Mouse (Mus musculus) NIH3T3 (cell line): ENCODE results near the gene Sbno1.
A peak's percentile ranks its signal among the peaks of the same experiment; 100 is the strongest.
"Not testable (repeated sequence)": the region's sequence is repeated elsewhere in the genome, so short reads cannot be mapped to it uniquely, and the experiment has no call there.

Experiments used
- DNase-seq: peaks from one replicate; pipeline ENCODE4 v3.0.0-alpha.2; 2012; ENCODE audit warnings: low read depth

Sbno1 gene

DNA sequence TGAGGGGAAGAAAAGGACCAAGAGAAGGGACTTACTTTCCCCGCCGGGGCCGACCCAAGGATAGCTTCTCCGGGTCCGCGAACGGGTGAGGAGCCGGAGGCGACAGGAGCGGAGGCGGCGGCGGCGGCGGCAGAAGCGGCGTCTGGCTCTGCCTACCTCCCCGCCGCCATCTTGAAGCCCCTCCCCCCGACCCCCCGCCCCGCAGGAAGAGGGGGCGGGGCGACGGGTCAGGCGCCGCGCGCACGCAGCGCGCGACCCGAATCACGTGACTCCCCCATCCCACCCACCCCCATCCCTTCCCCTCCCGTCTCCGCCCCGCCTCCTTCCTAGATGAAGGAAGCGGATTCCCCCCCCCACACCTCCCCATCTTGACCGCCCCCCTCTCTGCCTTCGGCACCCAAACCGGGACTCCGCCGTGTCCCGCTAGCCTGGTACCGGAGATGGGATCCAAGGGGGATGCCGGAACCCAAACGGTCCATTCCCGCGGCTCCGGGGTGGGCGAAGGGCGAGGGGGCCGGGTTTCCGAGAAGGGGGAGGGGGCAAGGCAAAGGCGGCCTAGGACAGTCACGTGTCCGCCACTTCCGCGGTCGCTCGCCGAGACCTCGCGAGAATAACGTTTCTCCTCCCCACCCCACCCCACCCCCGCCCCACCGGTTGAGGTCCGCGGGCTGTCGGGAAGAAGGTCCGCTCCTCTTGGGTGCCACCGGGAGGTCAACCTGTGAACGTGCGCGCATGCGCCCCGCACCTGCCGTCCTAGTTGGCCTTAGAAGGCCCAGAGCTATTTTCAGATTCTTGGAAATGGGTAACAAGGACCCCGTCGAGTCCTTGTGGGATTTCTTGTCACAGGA is at the start of gene Sbno1:
Gene Sbno1 (minus strand): TSS at position 590 of the 848 bp plus-strand sequence.
- peak; percentile 97 for DNase-seq

DNA sequence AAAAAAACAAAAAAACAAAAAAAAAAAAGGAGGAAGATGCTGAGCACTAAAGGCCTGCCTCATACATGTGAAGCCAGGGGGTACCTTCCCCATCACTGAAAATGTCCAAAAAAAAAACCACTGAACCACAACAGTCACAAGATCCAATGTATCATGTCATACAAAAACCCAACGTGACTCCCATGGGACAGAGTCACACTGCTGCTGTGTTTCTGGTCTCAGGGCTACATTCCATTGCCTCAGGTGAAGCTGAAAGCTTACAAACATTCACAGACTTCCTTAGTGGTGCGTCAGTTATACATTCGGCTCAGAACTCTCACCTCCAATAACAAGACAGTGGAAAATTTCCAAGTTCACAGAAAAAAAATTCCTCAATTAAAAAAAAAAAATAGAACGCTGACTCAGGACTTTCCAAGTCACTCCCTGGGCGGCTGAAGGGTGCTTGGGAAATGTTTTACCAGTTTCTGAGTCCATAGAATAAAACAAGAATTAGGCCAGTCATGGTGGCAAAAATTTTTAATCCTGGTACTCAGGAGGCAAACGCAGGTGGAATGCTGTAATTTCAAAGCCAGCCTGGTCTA is 44.9 kb upstream of the Sbno1 start:
- DNase-seq, result no peak

DNA sequence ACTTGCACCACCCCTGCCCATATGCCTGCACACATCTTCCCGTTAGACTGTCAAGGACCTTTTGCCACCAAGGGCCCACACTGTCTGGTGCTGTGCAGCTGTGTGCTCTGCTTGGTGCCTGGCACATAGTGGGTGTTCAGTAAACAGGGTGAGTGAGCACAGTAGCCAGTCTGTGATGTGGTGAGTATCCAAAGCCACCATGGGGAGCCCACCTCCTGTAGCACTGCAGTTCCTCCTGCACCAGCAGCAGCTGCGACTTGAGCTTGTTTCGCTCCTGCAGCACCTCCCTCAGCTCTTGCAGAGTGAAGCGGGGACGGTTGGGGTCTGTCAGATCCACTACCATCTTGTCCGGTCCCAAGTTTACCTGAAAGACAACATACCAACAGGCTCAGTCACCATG is 43.7 kb upstream of the Sbno1 start:
- no peak for DNase-seq

DNA sequence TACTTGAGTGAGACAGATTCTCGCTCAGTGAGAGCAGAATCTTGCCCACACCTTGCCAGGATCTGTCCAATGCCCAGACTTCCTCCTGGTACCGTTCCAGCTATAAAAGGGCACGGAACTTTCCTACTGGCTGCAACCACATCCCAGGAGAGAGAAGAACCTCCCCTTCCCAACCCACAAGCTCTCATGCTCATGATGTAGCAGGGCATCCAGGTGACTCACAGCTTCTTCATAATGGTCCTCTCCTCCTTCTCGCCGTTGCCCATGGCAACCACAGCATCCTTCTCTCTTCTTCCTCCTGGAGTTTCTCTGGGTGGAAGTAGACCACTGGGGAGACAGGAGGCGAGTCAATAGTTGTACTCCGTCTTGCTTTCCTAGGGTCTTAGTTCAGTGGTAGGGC is 42.6 kb upstream of the Sbno1 start:
- no peak for DNase-seq

- DNase-seq, result peak; percentile 35
Measured at GRCm38 (mm10) chr5:124467766-124468165, 42.0 kb upstream of the Sbno1 start.

GRCm38 (mm10) chr5:124464905-124465304 is 39.1 kb upstream of the Sbno1 start:
- no peak for DNase-seq

DNA sequence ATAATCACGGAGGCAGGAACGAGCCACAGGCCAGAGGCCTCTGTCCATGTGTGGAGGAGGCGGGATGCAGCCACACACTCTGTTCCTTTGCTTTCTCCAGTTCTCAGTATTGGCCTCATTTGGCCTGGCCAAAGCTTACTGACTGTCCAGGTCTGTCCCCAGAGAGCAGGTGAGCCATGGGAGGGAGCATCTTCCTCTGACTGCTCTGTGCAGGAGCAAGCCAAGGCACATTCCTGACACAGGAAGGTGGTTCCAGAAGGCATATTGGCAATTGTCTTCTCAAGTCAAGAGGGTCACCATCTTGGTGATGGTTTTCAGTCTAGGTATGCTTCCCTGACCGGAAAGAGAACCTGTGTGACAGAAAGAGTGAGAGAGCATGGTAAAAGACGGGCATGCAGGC is 37.7 kb upstream of the Sbno1 start:
- no peak for DNase-seq

GRCm38 (mm10) chr5:124462297-124463025 is 36.7 kb upstream of the Sbno1 start:
- DNase-seq, result no peak

DNA sequence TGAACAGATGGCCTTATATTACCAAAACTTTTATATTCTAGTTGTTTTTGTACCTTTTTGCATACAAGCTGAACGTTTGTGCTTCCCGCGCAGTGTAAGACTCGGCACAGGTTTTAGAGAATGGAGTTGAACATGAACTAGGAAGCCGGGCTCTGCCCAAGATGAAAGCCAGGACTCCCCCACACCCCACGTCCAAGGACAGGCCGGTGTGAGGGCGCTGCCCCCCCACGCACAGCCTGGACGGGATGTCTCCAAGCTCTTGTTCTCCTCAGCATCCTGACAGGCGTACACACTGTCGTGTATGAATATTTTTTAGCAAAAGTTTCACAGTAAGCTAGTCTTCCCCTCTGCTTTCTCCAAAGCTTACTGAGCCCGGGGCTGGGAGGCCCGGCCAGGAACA is 35.1 kb upstream of the Sbno1 start:
- not testable (repeated sequence) for DNase-seq

DNA sequence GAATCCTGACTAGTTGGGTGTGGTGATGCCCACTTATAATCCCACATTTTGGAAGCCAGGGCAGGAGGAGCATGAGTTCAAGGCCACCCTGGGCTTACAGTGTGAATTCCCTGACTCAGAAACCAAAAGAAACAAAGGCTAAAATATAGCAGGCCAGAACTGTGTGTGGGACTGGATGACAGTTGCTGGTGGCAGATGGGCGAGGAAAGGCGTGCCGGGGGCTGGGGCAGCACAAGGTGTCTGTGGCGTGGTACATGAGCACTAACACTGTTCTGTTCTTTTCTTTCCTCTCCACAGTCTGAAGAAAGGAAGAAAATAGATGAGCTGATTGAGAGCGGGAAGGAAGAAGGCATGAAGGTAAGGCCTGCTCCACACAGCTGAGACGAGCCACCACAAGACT is 31.0 kb upstream of the Sbno1 start:
- no peak for DNase-seq

- DNase-seq, result no peak
Measured at GRCm38 (mm10) chr5:124454082-124454419, 28.2 kb upstream of the Sbno1 start.

GRCm38 (mm10) chr5:124453339-124454081 is 27.7 kb upstream of the Sbno1 start:
- DNase-seq, result no peak

DNA sequence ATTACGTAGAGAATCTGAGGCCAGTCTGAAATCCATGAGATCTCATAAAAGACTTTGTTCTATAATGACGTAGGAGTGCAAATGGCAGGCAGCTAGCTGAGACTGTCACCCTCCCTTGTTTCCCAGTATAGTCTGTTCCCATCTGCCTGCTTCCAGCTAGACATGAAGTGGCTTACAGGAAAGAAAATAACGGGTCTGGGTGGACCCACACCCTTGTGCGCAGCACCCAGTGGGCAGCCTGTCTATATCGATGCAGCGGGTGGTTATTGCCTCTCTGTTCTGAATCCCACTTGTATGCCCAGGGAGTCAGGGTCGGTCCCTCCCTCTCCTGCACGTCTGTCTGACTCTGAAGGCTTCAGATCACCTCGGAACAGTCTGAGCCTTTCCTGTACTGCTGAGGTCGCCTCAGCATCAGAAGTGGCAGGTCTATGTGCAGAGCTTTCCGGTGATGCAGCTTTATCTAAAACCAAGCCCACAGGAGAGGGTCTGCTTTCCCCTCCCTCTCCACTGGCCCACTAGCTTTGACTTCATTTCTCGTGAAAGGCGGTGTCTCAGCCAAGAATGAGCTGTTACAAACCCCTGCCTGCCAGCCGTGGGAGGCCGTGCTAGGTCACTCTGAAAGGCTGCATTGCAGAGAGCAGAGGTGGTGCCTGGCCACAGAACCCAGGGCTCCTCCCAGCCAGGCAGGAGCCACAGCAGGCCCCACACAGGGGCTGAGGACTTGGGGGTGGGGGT is 26.9 kb upstream of the Sbno1 start:
- no peak for DNase-seq

DNA sequence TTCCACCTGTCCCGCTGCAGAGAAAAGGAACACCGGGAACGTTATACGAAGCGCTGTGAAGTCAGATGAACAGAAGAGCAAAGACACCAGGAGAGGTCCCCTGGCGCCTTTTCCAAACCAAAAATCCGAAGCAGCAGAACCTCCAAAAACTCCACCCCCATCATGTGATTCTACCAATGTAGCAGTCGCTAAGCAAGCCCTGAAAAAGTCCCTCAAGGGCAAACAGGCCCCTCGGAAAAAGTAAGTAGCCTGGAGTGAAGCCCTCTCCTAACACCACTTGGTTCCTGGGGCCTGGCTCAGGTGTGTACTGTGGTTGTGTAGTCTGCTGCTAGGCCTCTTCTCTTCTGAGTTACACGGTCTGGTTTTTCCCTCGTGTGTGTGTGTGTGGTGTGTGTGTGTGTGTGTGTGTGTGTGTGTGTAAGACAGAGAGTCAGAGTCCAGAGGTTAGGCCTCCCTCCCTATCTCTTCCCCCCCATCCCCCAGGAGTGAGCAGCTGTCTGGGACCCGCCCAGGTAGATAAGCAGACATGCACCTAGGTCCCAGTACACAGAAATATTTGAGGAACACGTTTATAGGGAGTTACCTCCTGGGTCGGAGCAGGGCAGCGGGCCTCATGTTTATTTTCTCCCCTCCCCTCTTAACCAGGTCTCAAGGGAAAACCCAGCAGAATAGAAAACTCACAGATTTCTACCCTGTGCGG is 25.0 kb upstream of the Sbno1 start:
- DNase-seq, result no peak

DNA sequence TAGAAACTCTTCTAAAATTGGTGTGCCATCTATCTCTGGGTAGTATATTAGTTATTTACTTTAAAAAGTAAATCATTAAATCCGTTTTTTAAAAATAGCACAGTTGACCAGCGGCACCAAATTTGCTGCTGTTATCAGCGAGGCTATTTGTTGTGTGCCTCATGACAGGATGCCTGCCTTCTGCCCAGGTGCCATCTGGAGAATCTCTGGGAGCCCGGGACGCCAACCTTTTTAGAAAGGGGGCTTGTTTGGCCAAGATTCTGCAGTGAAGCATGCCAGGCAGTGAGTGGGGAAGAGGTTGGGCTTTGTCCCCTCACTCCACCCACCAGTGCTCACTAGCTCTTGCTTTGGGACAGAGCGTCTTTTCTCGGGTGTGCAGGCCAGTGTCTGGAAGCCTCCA is 24.2 kb upstream of the Sbno1 start:
- DNase-seq, result no peak

- DNase-seq, result peak; percentile 81
Measured at GRCm38 (mm10) chr5:124449494-124449893, 23.7 kb upstream of the Sbno1 start.

DNA sequence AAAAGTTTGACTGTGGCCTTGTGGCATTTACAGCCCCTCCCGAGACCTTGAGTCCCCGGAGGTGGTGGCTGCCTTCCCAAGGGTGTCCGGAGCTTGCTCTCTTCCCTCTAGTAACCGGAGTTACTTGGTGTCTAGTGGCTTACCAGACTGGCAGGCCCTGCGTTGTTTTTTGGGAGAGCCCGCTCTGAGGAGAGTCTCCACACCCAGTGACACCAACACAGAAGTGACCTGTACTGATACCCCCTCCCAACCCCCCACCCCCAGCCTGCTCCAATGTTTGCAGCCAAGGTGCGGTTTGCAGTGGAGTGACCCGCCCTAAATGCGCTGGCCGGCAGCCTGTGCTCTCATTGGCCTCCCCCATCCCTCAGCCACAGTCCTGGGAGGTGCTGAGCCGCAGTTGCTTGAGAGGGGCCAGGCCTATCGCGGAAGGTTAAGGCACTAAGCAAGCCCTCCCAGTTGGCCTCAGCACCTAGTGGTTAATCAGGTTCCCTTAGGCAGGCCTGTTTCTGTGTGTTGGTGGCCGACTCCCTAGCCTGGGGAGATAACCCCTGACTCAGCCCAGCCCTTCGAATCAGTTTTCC is 20.6 kb upstream of the Sbno1 start:
- DNase-seq, result peak; percentile 86

GRCm38 (mm10) chr5:124445621-124446293 is 20.0 kb upstream of the Sbno1 start:
- peak; percentile 65 for DNase-seq

DNA sequence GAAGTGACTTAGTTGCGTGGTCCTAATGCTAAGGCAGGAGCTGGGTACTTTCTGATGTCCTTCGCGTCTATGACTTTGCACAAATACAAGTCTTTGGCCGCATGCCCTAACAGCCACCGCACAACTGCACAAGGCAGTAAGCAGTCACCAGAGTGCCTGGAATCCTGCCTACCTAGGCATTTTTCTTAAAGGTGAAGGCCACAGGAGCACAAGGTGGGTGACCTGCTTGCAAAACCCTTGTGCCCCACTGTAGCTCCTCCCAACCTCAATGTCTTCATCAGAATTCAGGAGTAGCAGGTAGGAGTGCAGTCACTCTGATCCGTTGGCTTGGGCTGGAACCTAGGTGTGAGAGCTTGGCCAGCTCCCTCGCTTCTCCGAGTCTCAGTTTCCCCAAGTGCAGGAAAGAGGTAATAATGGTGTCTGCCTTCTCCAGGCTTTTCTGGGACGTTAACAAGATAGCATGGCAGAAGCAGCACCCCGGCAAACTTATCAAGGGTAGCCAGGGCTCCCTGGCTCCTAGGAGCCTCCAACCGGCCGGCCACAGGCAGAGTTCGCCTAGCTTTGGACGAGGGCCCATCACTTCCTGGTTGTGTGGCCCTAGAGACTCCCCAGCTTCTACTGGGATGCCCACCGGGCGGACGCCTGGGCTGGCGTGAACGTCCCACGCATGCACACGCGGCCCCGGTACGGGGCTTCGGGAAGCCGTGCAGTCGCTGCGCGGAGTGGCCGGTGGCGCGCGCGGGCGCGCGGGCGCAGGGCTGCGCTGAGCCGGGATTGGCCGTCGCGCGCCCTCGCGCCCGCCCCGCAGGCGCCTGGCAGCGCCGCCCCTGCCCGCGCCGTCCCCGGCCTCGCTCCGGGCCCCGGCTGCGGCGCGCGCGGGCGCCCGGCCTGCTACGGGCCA is 19.1 kb upstream of the Sbno1 start:
- peak; percentile 88 for DNase-seq
